Mouse (Mus musculus): ENCODE data around the gene Padi3. TPM values are rescaled to one million over a fixed set of nuclear protein-coding genes. Genes with fewer than 3 reads are reported as not detected.

The Padi3 gene
- polyA plus RNA-seq, 1 experiment: 0.14 TPM

DNA sequence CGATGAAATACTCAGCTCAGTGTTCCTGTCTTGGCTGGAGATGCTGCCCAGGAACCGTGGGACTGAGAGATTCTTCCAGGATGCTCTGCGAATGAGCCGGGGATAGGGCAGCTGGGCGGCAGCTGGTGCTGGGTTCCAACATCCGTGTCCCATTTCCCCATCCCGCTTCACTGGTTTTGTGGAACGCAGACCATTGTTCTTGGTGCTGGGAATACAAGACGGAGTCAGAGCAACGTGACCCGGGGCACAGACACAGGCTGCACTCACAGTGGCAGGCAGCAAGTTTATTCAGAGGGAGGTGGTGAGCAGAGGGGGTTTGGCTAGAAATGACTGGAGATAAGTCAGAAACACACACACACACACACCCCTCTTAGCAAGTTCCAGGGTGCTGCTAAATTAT is 38.9 kb upstream of the Padi3 start:
- WGBS: 89% methylated on average over 11 of the region's 11 CpGs
- no peaks in the 10 kb centered on the region for H3K27me3 ChIP-seq (ENCODE audit: control insufficient read depth, insufficient read depth, low read length)
- no peak for DNase-seq (ENCODE audit: low read depth in 1 of 2, low spot score in 2 of 2)

GRCm38 (mm10) chr4:140845666-140846065 is 35.2 kb upstream of the Padi3 start, which contains the start of gene Padi1:
Gene Padi1 (minus strand): TSS chr4:140845778.
- WGBS: 54% methylated on average over 6 of the region's 6 CpGs
- TF ChIP-seq POLR2A (IDR thresholded peaks at IDR 0.05; ENCODE audit: low read depth, low read length) (no peak), CTCF (IDR thresholded peaks at IDR 0.05; ENCODE audit: extremely low read depth, insufficient read depth, insufficient read length, insufficient replicate concordance) (no peak)
- no peaks in the 10 kb centered on the region for H3K36me3 ChIP-seq (ENCODE audit: control insufficient read depth, insufficient read depth, low read length)
- no peak within 1 kb of the TSS for H3K27ac ChIP-seq (ENCODE audit: insufficient read depth, low read length)
- H3K4me3 ChIP-seq (ENCODE audit: extremely low read depth, insufficient read depth, insufficient read length): no peak within 1 kb of the TSS
- H3K4me1 ChIP-seq (ENCODE audit: control insufficient read depth, insufficient read depth, insufficient read length): no peaks in the 10 kb centered on the region
- H3K27me3 ChIP-seq (ENCODE audit: control insufficient read depth, insufficient read depth, low read length): no peaks in the 10 kb centered on the region
- no peak for DNase-seq (ENCODE audit: low read depth in 1 of 2, low spot score in 2 of 2)

More for the DNA sequence above, 38.9 kb upstream of the Padi3 start:
- peaks cover 5% of the 10 kb centered on the region; the same call in 1 of the 2 replicates for H3K4me1 ChIP-seq (ENCODE audit: control insufficient read depth, insufficient read depth, insufficient read length)
- H3K4me3 ChIP-seq (ENCODE audit: extremely low read depth, insufficient read depth, insufficient read length): no peak overlapping the region
- no peaks in the 10 kb centered on the region for H3K36me3 ChIP-seq (ENCODE audit: control insufficient read depth, insufficient read depth, low read length)
- no peak overlapping the region for H3K27ac ChIP-seq (ENCODE audit: insufficient read depth, low read length)
- TF ChIP-seq POLR2A (IDR thresholded peaks at IDR 0.05; ENCODE audit: low read depth, low read length): no peak
- TF ChIP-seq CTCF (IDR thresholded peaks at IDR 0.05; ENCODE audit: extremely low read depth, insufficient read depth, insufficient read length, insufficient replicate concordance): no peak

- WGBS: 66% methylated on average over 4 of the region's 4 CpGs
- H3K27ac ChIP-seq (ENCODE audit: insufficient read depth, low read length): no peak overlapping the region
- H3K4me3 ChIP-seq (ENCODE audit: extremely low read depth, insufficient read depth, insufficient read length): no peak overlapping the region
- no peak for TF ChIP-seq CTCF (IDR thresholded peaks at IDR 0.05; ENCODE audit: extremely low read depth, insufficient read depth, insufficient read length, insufficient replicate concordance)
- no peak for TF ChIP-seq POLR2A (IDR thresholded peaks at IDR 0.05; ENCODE audit: low read depth, low read length)
- no peak for DNase-seq (ENCODE audit: low read depth in 1 of 2, low spot score in 2 of 2)
- no peaks in the 10 kb centered on the region for H3K4me1 ChIP-seq (ENCODE audit: control insufficient read depth, insufficient read depth, insufficient read length)
- H3K27me3 ChIP-seq (ENCODE audit: control insufficient read depth, insufficient read depth, low read length): no peaks in the 10 kb centered on the region
- H3K36me3 ChIP-seq (ENCODE audit: control insufficient read depth, insufficient read depth, low read length): no peaks in the 10 kb centered on the region
Measured at GRCm38 (mm10) chr4:140844991-140845390, 34.5 kb upstream of the Padi3 start.

DNA sequence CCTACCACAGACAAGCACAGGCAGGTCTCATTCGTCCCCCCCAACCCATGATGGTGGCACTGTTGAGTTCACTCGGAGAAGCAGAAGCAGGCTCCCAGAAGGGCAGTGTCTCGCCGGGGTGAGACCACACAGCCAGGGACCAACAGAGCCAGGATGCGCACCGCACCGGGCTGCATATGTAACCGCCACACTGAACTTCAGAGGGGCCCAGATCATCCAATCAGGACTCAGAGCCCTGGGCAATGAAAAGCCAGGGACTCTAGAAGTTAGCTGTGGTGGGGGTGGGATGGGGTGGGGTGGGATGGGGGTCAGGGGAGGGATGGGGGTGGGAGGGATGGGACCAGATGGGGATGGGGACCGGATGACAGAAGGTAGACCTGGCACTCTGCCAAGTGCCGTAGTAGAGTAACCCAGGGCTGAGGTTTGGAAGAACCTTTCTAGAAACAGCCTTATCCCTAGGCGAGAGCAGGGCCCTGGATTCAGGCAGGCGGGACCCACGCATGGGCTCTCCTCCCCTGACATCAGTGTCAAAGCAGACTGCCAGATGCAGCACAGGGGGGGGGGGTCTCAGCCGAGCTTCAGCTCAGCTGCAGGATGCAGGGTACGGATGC is 33.3 kb upstream of the Padi3 start:
- H3K27ac ChIP-seq (ENCODE audit: insufficient read depth, low read length): no peak overlapping the region
- H3K4me1 ChIP-seq (ENCODE audit: control insufficient read depth, insufficient read depth, insufficient read length): no peaks in the 10 kb centered on the region
- H3K27me3 ChIP-seq (ENCODE audit: control insufficient read depth, insufficient read depth, low read length): no peaks in the 10 kb centered on the region
- 80% methylated on average over 15 of the region's 15 CpGs for WGBS
- H3K36me3 ChIP-seq (ENCODE audit: control insufficient read depth, insufficient read depth, low read length): no peaks in the 10 kb centered on the region
- H3K4me3 ChIP-seq (ENCODE audit: extremely low read depth, insufficient read depth, insufficient read length): no peak overlapping the region
- TF ChIP-seq CTCF (IDR thresholded peaks at IDR 0.05; ENCODE audit: extremely low read depth, insufficient read depth, insufficient read length, insufficient replicate concordance) (no peak), POLR2A (IDR thresholded peaks at IDR 0.05; ENCODE audit: low read depth, low read length) (no peak)
- no peak for DNase-seq (ENCODE audit: low read depth in 1 of 2, low spot score in 2 of 2)

DNA sequence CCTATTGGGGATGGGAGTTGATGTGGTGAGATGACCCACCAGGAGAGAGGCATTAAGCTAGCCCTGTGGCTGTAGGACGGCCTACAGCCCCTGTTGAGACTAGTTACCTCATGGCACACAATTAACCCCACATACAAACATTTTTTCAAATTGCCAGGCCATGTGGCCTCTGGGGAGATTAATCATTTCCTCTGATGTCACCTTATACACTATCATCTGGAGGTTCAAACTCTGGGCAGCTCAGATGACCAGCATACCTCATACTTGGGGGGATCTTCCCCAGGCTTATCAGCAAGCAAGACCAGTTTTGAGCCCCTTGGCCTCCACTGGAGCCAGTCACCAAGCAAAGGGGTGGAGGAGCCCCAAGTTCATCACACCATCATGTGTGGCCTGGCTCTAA is 32.5 kb upstream of the Padi3 start:
- Histone ChIP-seq H3K36me3 (ENCODE audit: control insufficient read depth, insufficient read depth, low read length) (no peaks in the 10 kb centered on the region), H3K27me3 (ENCODE audit: control insufficient read depth, insufficient read depth, low read length) (no peaks in the 10 kb centered on the region), H3K27ac (ENCODE audit: insufficient read depth, low read length) (no peak overlapping the region), H3K4me1 (ENCODE audit: control insufficient read depth, insufficient read depth, insufficient read length) (no peaks in the 10 kb centered on the region), H3K4me3 (ENCODE audit: extremely low read depth, insufficient read depth, insufficient read length) (no peak overlapping the region)
- TF ChIP-seq CTCF (IDR thresholded peaks at IDR 0.05; ENCODE audit: extremely low read depth, insufficient read depth, insufficient read length, insufficient replicate concordance): no peak
- 88% methylated on average over 1 of the region's 1 CpGs for WGBS
- no peak for DNase-seq (ENCODE audit: low read depth in 1 of 2, low spot score in 2 of 2)

GRCm38 (mm10) chr4:140837879-140838278 is 27.4 kb upstream of the Padi3 start:
- WGBS: 42% methylated on average over 8 of the region's 8 CpGs
- H3K27ac ChIP-seq (ENCODE audit: insufficient read depth, low read length): no peak overlapping the region
- no peak for TF ChIP-seq POLR2A (IDR thresholded peaks at IDR 0.05; ENCODE audit: low read depth, low read length)
- TF ChIP-seq CTCF (IDR thresholded peaks at IDR 0.05; ENCODE audit: extremely low read depth, insufficient read depth, insufficient read length, insufficient replicate concordance): no peak
- H3K36me3 ChIP-seq (ENCODE audit: control insufficient read depth, insufficient read depth, low read length): no peaks in the 10 kb centered on the region
- H3K4me1 ChIP-seq (ENCODE audit: control insufficient read depth, insufficient read depth, insufficient read length): no peaks in the 10 kb centered on the region
- no peak overlapping the region for H3K4me3 ChIP-seq (ENCODE audit: extremely low read depth, insufficient read depth, insufficient read length)
- no peak for DNase-seq (ENCODE audit: low read depth in 1 of 2, low spot score in 2 of 2)
- no peaks in the 10 kb centered on the region for H3K27me3 ChIP-seq (ENCODE audit: control insufficient read depth, insufficient read depth, low read length)

DNA sequence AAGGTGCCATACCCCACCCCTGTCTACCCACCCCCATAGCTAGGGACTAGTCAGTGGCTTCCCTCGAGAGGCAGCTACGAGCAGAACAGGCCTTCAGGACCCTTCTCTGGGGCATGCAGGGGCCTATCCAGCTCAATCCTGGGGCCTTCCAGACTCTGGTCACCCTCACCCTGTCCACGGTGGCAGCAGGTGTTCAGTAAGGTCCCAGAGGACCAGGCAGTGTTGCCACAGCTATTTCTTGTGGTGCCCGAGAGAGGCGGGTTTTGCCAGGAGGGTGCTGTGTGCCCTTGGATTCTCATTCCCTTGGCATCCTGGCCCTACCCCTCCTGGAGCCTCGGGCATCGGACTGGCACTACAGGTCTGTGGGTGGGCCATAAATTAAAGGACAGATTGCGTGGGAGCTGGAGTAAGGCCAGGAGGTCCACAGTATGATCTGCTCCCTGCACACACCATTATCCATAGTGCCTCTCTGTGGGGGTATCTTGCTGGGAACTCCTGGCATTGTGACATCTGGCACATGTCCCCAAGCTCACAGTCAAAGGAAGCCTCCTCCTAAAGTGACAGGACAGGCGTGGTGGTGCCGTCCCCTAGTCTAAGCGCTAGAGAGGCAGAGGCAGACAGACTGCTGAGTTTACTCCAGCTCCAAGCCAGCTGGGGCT is 25.9 kb upstream of the Padi3 start:
- whole genome bisulfite sequencing: 78% methylated on average over 11 of the region's 11 CpGs

More for the DNA sequence above, 25.9 kb upstream of the Padi3 start:
- Histone ChIP-seq H3K36me3 (ENCODE audit: control insufficient read depth, insufficient read depth, low read length) (no peaks in the 10 kb centered on the region), H3K27ac (ENCODE audit: insufficient read depth, low read length) (no peak overlapping the region), H3K27me3 (ENCODE audit: control insufficient read depth, insufficient read depth, low read length) (no peaks in the 10 kb centered on the region), H3K4me1 (ENCODE audit: control insufficient read depth, insufficient read depth, insufficient read length) (no peaks in the 10 kb centered on the region), H3K4me3 (ENCODE audit: extremely low read depth, insufficient read depth, insufficient read length) (no peak overlapping the region)
- TF ChIP-seq CTCF (IDR thresholded peaks at IDR 0.05; ENCODE audit: extremely low read depth, insufficient read depth, insufficient read length, insufficient replicate concordance) (no peak), POLR2A (IDR thresholded peaks at IDR 0.05; ENCODE audit: low read depth, low read length) (no peak)
- DNase-seq (ENCODE audit: low read depth in 1 of 2, low spot score in 2 of 2): no peak

Measured in spleen, adult 2 months (tissue).